Mouse (Mus musculus) left cerebral cortex, adult 18-20 months (tissue): ENCODE measurements around the gene Ctsl. TPM values are rescaled to one million over a fixed set of nuclear protein-coding genes. Genes with fewer than 3 reads are reported as not detected.

Experiments
- DNase-seq, 2 experiments: peaks; one replicate each; pipeline ENCODE4 v3.0.0; 2021 to 2022; ENCODE audit warnings: low spot score in 2 of 2, mixed read lengths in 1 of 2
- long read RNA-seq, 2 experiments: library from polyadenylated mRNA; stranded (forward); transcript quantifications; one replicate each; pipeline ENCODE4 v2.0.0; 2021
- total RNA-seq, 2 experiments: library from RNA; stranded (reverse); gene quantifications; 2 replicates each; pipeline ENCODE4 v1.2.3; 2021

Gene Ctsl
- 100 to 1,000 TPM; 117 to 124 TPM for total RNA-seq
- long read RNA-seq, experiment 1, transcript Ctsl-201 (8 exons, 1,971 nt) = major isoform, 104 of 116 reads
- long read RNA-seq, experiment 1, partial matches to known transcripts = 7 of 116 reads
- long read RNA-seq, experiment 1, other reads (novel, unspliced or antisense) = 5 of 116 reads
- long read RNA-seq, experiment 2, transcript Ctsl-201 (8 exons, 1,971 nt) = major isoform, 79 of 85 reads
- long read RNA-seq, experiment 2, partial matches to known transcripts = 6 of 85 reads
- long read RNA-seq, experiment 2, other reads (novel, unspliced or antisense) = 0 of 85 reads

- DNase-seq = peak; percentile 92 to 93
Measured at GRCm38 (mm10) chr13:64370173-64370940, at the start of gene Ctsl. Ctsl (minus strand) TSS chr13:64370890.

- DNase-seq = no peak
Measured at GRCm38 (mm10) chr13:64416955-64417601, 46.4 kb upstream of the Ctsl start.

- no peak for DNase-seq
Measured at GRCm38 (mm10) chr13:64415659-64416058, 45.0 kb upstream of the Ctsl start.

GRCm38 (mm10) chr13:64412752-64413257 is 42.1 kb upstream of the Ctsl start:
- no peak for DNase-seq

GRCm38 (mm10) chr13:64411282-64411681 is 40.6 kb upstream of the Ctsl start:
- DNase-seq = no peak

- no peak for DNase-seq
Measured at GRCm38 (mm10) chr13:64410604-64411003, 39.9 kb upstream of the Ctsl start.

- DNase-seq = no peak
Measured at GRCm38 (mm10) chr13:64407992-64408391, 37.3 kb upstream of the Ctsl start.

- no peak for DNase-seq
Measured at GRCm38 (mm10) chr13:64405550-64405949, 34.9 kb upstream of the Ctsl start.

- DNase-seq = no peak
Measured at GRCm38 (mm10) chr13:64403519-64403918, 32.8 kb upstream of the Ctsl start.

- DNase-seq = no peak
Measured at GRCm38 (mm10) chr13:64402951-64403460, 32.3 kb upstream of the Ctsl start.

GRCm38 (mm10) chr13:64402504-64402949 is 31.8 kb upstream of the Ctsl start:
- DNase-seq = no peak

GRCm38 (mm10) chr13:64402006-64402405 is 31.3 kb upstream of the Ctsl start:
- DNase-seq = no peak

- no peak for DNase-seq
Measured at GRCm38 (mm10) chr13:64400801-64401361, 30.2 kb upstream of the Ctsl start.

- DNase-seq = no peak
Measured at GRCm38 (mm10) chr13:64399906-64400305, 29.2 kb upstream of the Ctsl start.

- no peak for DNase-seq
Measured at GRCm38 (mm10) chr13:64398065-64398464, 27.4 kb upstream of the Ctsl start.

GRCm38 (mm10) chr13:64396979-64397378 is 26.3 kb upstream of the Ctsl start:
- DNase-seq = no peak

GRCm38 (mm10) chr13:64388415-64388814 is 17.7 kb upstream of the Ctsl start:
- no peak for DNase-seq

GRCm38 (mm10) chr13:64386048-64386447 is 15.4 kb upstream of the Ctsl start:
- no peak for DNase-seq

GRCm38 (mm10) chr13:64384937-64385336 is 14.2 kb upstream of the Ctsl start:
- no peak for DNase-seq

GRCm38 (mm10) chr13:64380251-64380650 is 9.6 kb upstream of the Ctsl start:
- no peak for DNase-seq

GRCm38 (mm10) chr13:64378601-64379000 is 7.9 kb upstream of the Ctsl start:
- no peak for DNase-seq
